8 mouse cellular contexts compared by ENCODE assay signal in the genomic region with DNA sequence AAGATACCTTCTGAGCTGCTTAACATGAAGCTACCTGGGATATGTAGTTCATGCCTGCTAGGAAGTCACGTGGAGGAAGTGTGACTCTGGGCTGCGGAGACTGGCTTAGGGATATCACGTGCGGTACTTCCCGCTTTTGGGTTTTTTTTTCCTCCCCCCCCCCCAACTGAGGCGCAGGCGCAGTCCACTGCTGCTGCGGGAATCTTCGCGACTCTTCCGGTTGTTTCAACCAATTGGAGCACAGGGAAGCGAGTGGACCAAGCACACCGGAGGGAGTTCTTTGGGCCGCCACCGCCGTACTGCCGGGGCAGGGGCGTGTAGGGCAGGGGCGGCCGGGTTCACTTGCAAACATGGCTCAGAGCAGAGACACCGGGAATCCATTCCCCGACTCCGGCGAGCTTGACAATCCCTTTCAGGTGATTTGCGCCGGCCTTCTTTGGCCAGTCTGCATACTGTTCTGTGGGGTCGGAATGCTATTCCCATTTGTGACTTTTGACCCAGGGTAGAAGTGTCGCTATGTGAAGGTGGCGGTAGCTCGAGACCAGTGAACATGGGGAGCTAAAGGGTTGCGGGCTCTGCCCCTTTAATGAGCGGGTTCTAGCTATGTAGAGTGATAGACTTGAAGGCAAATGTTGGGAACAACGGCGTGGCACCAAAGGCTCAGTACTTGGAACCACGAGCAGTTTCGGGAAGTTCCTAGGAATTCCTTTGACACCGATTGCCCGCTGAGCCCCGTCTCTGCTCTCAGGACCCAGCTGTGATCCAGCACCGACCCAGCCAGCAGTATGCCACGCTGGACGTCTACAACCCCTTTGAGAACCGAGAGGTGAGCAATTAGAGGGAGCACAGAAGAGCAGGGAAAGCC. TPM values are rescaled to one million over a fixed set of nuclear protein-coding genes. Genes with fewer than 3 reads are reported as not detected.
DNase-seq lines count a peak whose midpoint lies in the region; ATAC-seq and TF ChIP-seq lines count a peak whose summit lies in the region.

A gene (plus strand): TSS at position 232 of the 865 bp plus-strand sequence.

- H3K36me3 ChIP-seq in hindbrain, postnatal 0 days (ENCODE audit: insufficient read depth, low read length) = peaks cover 65% of the 10 kb centered on the region

- H3K9me3 ChIP-seq in hindbrain, postnatal 0 days (ENCODE audit: low read length) = no peaks in the 10 kb centered on the region

- peak; percentile 90 for ATAC-seq in common myeloid progenitor, adult 5-6 weeks (replicated peaks; ENCODE audit: low read depth, poor library complexity, severe bottlenecking)
- ATAC-seq in hindbrain, postnatal 0 days = peak; percentile 96
- ATAC-seq in megakaryocyte, adult 5-6 weeks (ENCODE audit: poor library complexity, severe bottlenecking) = peak; percentile 95

- H3K27me3 ChIP-seq in hindbrain, postnatal 0 days (ENCODE audit: insufficient read depth, low read length) = no peaks in the 10 kb centered on the region

- DNase-seq in ZHBTc4 (ENCODE audit: low read depth, low spot score) = peak; percentile 99
- DNase-seq in gastrocnemius, adult 2 months = peak; percentile 90
- DNase-seq in hindbrain, postnatal 0 days (ENCODE audit: low spot score) = peak; percentile 97
- DNase-seq in left cerebral cortex, adult 2 months (ENCODE audit: extremely low spot score in 1 of 2, low spot score in 2 of 2) = peak; percentile 82 to 84
- DNase-seq in right cerebral cortex, adult 2 months (ENCODE audit: low spot score in 2 of 2) = peak; percentile 90 to 91
- DNase-seq in urinary bladder, postnatal 14 days (ENCODE audit: low spot score) = peak; percentile 81

- H3K9ac ChIP-seq in hindbrain, postnatal 0 days (replicated peaks; ENCODE audit: low read length) = peak within 1 kb of the TSS; percentile 71

- intact Hi-C loops in gastrocnemius, adult 2 months (cut with DNase I) = no loop called here
- intact Hi-C loops in left cerebral cortex, adult 2 months (cut with DNase I) = loop anchor here (1.0 kb wide), 1 partner anchor 12 kb away; no protein-coding TSS in a partner anchor

- under 1% methylated on average over 43 of the region's 43 CpGs for WGBS in hindbrain, postnatal 0 days

- peak within 1 kb of the TSS; percentile 98 for H3K4me2 ChIP-seq in hindbrain, postnatal 0 days (ENCODE audit: low read depth, low read length)

- H3K27ac ChIP-seq in gastrocnemius, adult 2 months = peak within 1 kb of the TSS; percentile 91
- peak within 1 kb of the TSS; percentile 78 for H3K27ac ChIP-seq in hindbrain, postnatal 0 days
- peak within 1 kb of the TSS; percentile 91 for H3K27ac ChIP-seq in left cerebral cortex, adult 2 months

- peak within 1 kb of the TSS; percentile 83 for H3K4me3 ChIP-seq in gastrocnemius, adult 2 months
- peak within 1 kb of the TSS; percentile 71 for H3K4me3 ChIP-seq in hindbrain, postnatal 0 days (ENCODE audit: low read length)
- H3K4me3 ChIP-seq in left cerebral cortex, adult 2 months = peak within 1 kb of the TSS; percentile 97

- H3K4me1 ChIP-seq in hindbrain, postnatal 0 days (ENCODE audit: insufficient read depth, low read length) = peaks cover 9% of the 10 kb centered on the region

- no peak for TF ChIP-seq CTCF in gastrocnemius, adult 2 months (IDR thresholded peaks at IDR 0.05)
- TF ChIP-seq CTCF in hindbrain, postnatal 0 days (IDR thresholded peaks at IDR 0.05; ENCODE audit: low read depth) = no peak
- TF ChIP-seq CTCF in left cerebral cortex, adult 2 months (IDR thresholded peaks at IDR 0.05) = no peak

RNA-seq across cellular contexts. Expression of the gene that starts here (rescaled TPM):
- total RNA-seq in common myeloid progenitor, adult 5-6 weeks (2017) = 29.2 and 46.9 TPM in 2 replicates
- 10 to 100 TPM; 37.7 to 39.0 TPM for total RNA-seq in gastrocnemius, adult 2 months (2021)
- 60.4 and 77.5 TPM in 2 replicates for total RNA-seq in hindbrain, postnatal 0 days (2014; rRNA removed)
- polyA plus RNA-seq in hindbrain, postnatal 0 days (2015; fragmentation: Nextera tagmentation; extraction: Ambion mirVana) = 139 and 143 TPM in 2 replicates
- total RNA-seq in left cerebral cortex, adult 2 months (2021) = 10 to 100 TPM; 64.0 to 64.7 TPM
- total RNA-seq in megakaryocyte, adult 5-6 weeks (2015) = 43.0 and 52.9 TPM in 2 replicates
- 17.9 and 18.1 TPM in 2 replicates for total RNA-seq in megakaryocyte, adult 5-6 weeks (2017)

Comparison
In these comparisons a context has a peak if more than half of its experiments do, and no peak if none do; other contexts are left out.
1. Peak in every context shown above with its lines: DNase-seq, ATAC-seq, H3K4me3 ChIP-seq and H3K27ac ChIP-seq.